Mouse (Mus musculus) mesoderm, embryonic 11.5 days (tissue): ENCODE measurements around the gene Nav2.
A peak's percentile ranks its signal among the peaks of the same experiment; 100 is the strongest.

Experiments used
- DNase-seq: peaks from one replicate; pipeline ENCODE4 v3.0.0-alpha.2; 2012; ENCODE audit warnings: low read depth, low spot score

Gene Nav2

DNA sequence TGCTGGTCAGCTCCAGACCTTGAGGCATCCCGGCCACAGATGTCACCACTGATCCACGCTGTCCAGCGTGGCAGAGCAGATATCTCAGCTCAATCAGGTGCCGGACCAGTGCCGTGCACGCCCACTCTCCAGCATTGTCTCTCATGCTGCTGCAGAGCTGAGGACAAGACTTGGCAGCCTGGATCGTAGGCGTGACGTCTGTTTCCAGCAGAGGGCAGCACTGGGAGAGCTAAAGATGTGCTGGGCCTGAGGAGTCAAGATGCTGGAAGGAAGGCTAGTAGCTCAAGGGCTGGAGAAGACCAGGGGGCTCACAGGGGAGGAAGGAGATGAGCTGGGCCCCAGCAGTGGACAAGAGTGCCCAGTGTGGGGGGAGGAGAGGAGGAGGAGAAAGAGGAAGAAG is 341.5 kb downstream of the Nav2 start:
- DNase-seq, result peak; percentile 87

DNA sequence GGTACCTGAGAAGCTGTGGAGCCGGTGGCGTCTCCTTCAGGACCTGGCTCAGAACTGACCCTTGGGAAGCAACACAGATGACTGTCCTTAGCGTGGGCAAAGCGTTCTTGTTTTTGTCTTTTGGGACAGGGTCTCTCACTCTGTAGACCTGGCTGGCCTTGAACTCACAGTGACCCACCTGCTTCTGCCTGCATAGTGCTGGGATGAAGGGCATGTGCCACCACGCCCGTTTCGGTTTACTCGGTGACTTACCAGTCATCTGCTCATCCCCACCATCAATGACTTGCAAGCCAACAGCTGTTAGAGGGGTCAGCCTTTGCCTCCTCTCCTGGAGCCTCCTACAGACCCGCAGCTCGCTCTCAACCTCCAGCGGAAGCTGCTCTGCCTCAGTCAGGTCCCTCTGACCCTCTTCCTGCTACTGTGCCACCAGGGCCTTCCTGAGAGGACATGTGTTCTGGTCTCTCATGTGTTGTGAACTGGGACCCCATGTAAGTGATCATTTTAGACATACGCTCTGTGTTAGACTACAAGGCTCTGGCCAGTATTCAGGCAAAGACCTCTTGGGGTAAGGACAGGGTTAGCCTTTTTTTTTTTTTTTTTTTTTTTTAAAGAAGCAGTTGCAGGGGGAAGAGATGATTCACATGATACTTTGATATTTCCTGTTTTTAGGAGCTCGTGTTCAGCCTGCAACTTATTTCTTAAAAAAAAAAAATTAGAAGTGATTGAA is 342.2 kb downstream of the Nav2 start:
- no peak for DNase-seq

DNA sequence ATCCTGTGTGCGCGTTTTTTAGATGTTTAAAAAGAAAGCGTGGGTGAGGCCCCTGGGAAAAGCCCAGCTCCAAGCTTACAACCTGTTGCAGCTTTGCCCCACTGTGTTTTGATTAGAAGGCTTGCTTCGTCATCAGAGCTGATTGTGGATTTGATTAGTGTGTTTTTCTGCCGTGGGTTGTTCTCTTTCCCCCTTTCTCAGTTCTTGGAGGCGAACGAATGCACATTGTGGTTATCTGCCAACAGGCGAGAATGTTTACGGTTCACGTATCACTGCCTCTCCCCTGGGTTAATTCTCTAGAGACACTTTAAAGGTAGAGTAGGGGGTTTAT is 342.8 kb downstream of the Nav2 start:
- DNase-seq, result no peak

DNA sequence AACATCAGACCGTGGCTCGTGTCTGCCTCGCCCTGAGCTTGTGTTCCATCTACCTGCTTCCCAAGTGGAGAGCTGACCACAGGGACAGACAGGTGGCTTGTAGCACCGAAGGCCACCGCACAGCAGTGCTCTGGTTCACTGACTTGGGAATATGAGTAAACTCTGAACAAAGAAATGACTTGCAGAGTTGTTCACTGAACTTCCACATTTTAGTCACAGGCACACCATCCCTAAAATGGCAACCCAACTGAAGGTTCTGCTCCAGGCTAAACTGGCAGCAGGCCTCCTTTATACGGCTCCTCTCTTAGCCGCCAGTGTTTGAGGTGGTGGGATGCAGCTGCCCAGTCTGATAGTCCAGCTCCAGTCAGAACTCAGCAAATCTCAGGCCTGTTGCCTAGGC is 343.9 kb downstream of the Nav2 start:
- no peak for DNase-seq

DNA sequence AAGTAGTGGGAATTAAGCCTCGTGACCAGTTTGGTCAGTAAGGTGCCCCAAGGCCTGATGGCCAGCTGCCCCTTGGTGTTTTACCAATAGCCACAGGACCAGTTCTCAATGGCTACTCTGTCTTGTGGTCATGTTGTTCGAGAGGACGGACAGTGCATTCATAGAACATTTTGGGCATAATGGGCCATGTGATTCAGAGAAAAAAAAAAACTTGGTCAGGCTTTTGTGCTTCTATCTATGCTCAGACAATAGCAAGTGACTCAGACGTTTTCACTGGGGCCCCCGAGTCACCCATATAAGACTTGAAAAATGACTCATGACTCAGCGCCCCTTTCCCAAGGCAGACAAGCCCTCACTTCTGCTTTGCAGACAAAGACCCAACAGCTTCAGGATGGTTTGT is 344.4 kb downstream of the Nav2 start:
- no peak for DNase-seq

DNA sequence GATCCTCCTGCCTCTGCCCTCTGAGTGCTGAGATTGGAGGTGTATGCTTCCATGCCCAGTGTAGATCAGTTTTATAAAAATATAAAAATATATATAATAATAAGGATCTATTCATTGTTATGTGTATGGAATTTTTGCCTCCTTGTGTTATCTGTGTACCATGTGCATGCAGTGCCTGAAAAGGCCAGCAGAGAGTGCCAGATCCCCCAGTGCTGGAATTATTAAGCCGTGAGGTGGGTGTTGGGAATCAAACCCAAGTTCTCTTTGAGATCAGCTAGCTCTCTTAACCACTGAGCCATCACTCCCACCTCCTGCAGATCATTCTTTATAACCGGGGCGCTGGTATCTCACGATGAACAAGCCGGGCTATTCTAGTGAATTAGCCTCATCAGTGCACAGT is 346.5 kb downstream of the Nav2 start:
- DNase-seq, result no peak

DNA sequence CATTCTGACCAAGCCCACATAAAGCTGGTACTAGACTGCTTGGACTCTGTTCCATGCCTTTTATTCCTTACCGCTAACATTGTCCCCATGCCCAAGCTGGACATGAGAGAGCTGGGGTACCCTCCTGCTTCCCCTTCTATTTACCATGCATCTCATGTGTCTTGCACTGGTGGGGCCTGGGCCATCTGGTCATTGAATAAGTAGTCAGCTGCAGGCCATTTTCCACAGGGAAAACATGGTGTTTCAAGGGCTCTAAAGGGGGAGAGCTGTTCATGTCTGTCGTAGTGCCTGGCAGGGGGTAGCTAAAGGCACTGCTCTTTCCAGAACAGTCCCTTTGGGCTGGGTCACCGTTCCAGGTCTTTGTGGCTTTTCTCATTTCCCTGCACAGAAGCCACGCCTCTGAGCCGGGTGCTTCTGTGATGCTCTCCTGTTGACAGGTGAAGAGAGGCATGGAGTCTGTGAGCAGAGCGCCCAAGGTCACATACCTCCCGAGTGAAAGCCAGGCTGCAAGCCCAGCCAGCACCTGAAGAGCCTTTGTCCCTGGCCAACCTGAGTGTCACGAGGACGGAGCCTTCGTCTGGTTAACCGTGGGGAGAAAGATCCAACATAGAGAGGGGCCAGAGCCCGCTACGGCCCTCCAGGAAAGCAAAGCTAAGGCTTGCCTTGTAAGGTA is 348.9 kb downstream of the Nav2 start:
- no peak for DNase-seq

DNA sequence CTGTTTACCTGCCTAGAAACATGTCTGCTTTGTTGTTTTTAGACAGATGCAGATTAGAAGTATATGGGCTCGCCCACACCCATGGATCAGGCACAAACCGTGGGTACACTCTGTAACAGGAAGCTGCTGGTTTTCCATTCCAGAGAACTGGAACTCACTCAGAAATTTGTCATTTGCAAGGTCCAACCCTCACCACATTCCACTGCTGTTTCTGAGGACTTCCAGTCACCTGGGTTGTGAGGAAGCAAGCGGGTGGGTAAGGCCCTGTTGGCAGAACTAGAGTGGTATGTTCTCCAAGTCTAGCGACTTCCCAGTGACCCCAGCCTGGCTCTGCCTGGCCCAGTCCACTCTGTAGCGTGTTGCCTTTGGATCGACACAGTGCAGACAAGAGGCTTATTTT is 349.6 kb downstream of the Nav2 start:
- DNase-seq, result no peak

DNA sequence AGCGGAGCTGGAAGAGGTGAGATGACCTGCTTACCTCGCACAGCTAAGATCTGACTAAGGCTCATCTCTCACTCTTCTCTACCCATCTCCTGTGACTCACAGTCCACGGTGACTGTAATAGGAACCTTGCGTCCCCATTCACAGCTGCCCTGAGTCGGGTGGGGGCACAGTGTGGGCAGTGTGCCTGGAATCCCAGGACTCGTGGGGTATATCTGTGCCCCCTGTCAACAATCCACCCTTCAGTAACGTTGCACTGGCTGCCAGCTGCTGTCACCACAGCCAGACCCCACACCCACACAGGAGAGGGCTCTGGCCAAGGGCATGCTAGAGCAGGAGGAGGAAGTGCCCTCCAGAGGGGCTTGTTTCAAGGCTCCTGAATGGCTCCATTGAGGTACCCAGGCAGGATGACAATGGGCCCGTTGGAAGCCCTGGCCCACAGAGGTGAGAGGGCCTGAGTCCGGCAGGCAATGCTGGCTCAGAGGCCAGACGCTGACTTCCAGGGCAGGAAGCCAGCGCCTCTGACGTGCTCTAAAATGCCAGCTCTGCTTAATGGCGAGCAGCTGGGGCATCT is 353.5 kb downstream of the Nav2 start:
- no peak for DNase-seq

DNA sequence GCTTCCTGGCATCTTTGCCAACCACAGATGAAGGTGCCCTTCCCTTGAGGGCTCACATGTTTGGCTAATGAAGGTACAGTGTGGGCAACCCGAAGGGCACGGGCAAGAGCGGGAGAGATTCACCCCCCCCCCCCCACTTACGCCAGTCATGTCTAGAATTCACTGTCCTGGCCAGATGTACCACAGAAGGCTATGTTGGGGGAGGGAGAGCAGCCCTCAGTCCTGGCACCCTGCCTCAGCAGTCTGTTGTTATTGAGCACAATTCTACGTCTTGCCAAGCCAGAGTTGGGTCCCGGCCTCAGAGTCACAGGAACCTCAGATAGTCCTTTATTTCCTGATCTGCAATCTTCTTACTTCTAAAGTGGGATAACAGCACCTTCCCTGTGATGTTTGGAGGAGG is 357.9 kb downstream of the Nav2 start:
- DNase-seq, result no peak

DNA sequence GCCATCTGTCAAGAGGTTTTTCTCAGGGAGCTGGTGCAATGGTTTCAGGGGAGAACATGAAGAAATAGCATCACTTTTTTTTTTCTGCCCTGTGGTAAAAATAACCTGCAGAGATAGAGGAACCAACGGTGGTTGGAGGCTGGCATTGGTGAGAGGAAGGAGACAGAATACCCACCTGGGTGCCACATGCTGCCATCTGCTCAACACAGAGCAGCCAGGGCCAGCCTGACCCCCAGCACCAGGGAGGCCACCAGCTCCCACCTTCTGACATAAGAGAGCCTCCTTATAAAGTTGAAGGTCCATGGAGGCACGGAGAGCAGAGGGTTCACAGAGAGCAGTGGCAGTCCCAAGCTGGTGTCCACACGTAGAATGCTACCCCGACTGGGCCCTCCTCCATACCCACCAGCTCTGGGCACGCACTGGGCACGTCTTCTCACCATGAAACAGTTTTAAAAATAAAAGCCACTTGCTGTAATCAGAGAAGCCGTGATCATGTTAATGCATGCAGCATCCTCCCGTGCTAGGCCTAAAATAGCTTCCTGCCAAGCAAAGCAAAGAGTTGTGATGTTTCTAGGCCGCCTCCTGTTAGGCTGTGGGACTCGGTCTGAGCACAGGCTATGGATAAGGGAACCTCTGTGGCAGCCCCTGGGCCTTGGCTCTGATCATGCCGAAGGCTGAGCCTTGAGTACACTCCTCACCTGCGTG is 359.3 kb downstream of the Nav2 start:
- DNase-seq, result no peak

DNA sequence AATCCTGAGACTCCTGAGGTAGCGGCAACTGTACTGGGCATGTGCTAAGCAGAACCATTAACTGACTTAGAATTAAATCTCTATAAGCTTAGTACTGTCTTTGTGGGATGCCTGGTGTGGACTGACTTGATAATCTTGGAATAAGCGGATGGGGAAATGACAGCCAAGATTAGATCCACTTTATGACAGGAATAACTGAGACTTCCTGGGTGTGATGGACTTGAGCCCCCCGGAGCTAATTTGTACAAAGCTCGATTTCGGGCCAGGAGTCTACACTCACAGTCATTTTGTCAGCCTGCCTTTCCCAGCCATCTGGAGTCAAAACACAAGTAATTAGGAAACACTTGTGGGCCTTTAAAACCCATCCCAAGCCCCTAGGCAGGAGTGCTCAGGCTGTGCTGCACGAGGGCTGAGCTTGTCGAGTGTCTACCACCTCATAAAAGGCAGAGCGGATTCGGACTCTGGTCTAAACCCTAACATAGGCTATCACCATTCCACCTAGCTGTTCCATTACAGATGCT is 359.9 kb downstream of the Nav2 start:
- no peak for DNase-seq

DNA sequence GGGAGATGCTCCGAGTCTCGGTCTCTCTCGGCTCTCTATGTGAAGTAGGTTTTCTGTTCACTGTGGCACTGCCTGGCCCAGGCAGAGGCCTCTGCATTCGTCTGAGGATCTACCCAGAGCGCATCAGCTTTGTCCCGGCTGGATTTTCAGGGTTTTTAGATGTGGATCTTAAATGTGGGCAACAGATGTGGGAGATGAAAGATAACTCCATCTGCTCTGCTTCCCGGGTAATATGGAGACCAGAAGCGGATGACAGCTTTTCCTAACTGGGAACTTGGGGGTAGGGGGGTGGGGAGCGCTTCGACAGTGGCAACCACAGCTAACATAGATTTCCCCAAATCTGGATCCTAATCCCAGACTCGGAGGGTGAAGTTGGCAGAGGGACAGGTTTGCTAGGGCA is 362.3 kb downstream of the Nav2 start:
- DNase-seq, result peak; percentile 38

DNA sequence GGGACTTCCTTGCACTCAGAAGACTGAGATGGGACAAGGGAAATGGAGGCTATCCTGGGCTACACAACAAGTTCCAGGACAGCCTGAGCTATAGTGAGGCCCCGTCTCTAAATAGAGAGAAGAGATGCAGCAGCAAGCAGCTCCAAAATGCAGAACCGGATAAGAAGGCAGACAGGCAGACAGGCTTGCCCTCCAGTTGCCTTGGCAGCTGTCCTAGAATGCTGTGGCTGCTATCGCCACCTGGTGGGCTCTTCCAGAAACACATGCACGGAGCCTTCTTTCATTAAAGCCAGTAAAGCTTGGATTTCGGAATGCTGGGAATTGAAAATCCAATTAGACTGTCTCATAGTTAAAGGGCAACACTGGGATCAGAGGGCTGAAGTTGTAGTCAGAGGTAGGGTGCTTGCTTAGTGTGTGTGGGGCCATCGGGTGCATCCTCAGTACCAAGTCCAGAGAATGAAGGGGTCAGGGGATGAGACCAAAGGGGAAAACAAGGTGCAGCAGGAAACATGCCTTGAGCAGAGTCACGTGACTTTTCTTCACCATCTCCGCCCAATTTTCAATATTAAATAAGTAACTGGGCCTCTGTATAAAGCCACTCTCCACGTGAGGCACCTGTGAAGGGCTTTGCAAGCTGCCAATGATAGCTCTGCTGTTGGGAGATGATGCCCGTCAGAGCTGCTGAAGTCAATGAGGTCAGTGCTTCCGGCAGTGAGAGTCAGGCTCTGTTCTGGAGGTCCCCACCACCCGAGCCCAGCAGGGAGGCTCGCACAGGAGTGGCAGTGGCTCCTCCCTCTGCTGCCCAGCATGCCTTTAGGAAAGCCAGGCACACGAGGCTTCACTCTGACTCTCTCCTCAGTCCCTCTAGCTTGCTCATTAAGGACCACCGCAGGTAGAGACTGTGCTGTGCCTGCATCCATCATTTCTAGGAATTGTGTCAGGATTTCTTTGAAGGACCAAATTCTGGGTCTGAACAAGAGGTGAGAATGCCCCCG is 364.2 kb downstream of the Nav2 start:
- peak; percentile 77 for DNase-seq

DNA sequence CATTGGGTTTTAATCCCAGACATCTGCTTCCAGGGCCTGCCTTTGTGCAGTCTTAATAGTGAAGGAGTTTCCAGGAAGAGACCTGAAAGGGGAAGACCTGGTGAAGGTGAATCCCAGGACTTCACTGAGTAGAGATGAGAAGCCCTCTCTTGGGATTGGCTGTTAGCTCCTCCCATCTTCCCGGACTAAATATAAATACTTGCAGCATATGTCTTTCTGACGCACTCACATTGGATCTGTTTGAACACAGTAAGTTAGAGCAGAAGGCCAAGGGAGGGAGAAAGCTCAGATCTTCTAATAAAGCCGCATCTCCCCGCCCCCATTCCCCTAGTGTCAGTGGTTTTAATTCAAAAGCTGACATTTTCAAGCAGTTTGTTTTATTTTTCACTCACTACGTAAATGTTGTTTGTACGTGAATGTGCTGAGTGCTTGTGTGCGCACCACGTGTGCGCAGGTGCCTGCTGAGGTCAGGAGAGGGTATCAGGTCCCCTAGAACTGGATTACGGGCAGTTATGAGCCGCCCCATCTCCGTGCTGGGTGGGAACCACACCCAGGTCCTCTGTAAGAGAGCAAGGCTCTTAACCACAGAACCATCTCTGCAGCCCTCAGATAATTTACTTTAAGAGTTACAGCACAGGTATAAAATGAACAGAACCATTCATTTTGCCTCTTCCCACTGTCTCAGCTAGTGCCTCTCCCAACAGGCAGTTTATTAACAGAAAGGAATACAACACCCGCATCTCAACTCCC is 365.6 kb downstream of the Nav2 start:
- DNase-seq, result no peak

DNA sequence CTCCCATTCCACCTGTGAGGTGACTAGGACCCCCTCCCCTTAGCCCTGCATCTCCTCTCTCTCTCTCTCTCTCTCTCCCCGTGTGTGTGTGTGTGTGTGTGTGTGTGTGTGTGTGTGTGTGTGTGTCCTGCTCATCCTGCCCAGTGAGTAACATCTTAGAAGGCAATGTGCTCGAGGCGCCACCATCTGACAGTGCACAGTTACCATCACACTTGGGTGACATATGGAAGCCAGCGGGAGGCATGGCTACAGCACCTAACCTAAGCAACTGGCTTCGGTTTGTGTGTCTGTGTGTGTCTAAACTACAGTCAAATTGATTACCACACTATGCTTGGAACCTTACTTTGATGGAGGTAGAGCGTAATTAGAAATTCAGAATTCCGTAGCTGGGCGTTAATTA is 366.2 kb downstream of the Nav2 start:
- DNase-seq, result no peak

DNA sequence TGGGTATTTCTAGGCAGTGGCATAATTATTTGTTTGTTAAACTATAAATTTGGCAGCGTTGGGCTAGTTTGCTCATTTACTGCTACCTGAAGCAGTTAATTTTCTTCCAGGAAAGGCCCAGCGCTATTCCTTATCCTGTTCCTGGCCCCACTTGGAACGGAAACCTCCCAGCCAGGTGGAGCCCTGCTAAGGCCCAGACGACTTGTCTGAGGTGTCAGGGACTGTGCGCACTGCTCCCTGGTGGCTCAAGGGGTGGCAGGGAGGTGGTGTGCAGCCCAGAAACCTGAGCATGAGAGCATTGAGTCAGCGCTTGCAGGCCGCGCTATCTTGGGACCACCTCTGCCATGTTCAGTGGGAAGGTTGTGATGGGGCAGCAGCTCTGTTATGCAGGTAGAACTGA is 367.6 kb downstream of the Nav2 start:
- DNase-seq, result no peak

DNA sequence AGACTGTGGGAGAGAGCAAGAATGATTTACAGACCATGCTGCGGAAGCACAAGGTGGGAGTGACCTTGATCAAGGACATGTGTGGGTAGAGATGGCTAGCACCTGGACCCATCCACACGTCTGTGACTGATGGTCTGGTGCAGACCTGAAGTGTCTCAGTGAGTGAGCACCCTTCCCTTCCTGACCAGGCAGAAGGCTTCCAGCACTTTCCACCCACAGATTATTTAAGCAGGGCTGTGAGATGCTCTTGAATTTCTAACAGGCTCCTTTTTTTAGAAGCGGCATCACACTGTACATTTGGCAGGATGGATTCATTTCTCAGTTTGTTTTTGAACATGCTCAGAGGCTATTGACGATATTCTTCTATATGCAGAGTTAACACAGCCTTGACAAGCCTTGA is 369.2 kb downstream of the Nav2 start:
- no peak for DNase-seq

DNA sequence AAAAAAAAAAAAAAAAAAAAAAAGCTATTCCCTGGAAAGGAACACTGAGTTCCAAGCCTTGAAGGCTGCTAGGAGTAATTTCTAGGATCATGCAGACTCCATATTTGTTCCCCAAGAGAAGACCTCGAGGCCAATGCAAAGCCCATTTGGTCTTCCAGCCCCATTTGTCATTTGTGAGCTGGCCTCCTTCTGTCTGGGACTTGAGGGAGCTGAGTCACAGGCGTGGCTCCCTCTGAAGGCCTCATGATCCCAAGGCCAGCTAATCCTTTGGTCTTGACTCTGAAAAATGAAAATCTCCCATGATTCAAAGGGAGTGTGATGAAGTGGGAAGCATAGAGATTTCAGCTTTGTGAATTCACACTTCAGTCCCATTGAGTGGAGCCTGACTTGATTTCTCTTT is 370.0 kb downstream of the Nav2 start:
- DNase-seq, result no peak

DNA sequence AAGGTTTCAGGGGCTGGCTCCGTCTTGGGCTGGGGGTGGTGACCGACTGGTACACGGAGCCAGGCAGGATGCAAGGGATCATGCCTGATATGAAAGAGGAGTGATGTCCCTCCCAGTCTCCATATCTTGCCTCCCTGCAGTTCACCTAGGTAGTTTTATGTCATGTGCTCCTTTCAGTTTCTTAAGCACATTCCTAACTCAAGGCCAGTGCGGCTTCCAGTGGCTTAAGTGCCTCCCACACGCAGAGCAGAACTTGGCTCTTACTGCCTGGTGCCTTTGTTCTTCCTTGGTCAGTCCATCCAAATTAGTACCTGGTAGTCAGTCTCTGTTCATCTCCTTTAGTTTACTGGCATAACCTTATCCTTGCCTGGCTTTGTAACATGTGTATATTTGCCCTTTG is 371.9 kb downstream of the Nav2 start:
- no peak for DNase-seq

DNA sequence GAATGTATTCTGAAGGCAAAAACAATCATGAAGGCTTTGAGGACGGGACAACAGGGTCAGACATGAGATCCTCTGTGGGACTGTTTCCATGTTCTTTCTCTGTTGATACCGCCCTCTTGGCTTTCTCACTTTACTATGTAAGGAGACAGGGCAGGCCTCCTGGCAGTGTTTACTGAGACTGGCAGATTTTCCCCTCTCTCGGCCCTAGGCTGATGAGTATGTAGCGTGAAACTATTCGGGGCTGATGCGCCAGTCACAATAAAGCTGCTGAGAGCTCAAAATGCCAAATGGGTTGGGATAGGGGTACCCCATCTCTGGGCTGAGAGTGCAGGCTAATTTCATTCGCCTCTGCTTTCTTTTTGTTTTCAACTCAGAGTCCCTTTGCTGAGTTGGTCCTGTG is 373.9 kb downstream of the Nav2 start:
- no peak for DNase-seq
